Mouse (Mus musculus) CD4-positive, CD25-positive, alpha-beta regulatory T cell, adult 4 months (primary cell): ENCODE results near the gene 5330417H12Rik. TPM values are rescaled to one million over a fixed set of nuclear protein-coding genes. Genes with fewer than 3 reads are reported as not detected.

Experiments
- polyA plus RNA-seq, 2 experiments: library from polyadenylated mRNA; unstranded; fragments of 100-300 nt; shearing (Covaris generic); gene quantifications; one replicate each; pipeline ENCODE4 v1.2.1; 2017

The 5330417H12Rik gene
- polyA plus RNA-seq, 2 experiments from 2014 or later, result not detected

Other genes with a start within 250 kb of the 5330417H12Rik start
- under 1 TPM in 1 of 2 experiments, not detected in 1; 0.26 TPM for gene Olfml1, start 57.7 kb downstream of the 5330417H12Rik start, polyA plus RNA-seq
- 1 to 10 TPM; 1.0 to 1.5 TPM for gene Ppfibp2, start 30.0 kb downstream of the 5330417H12Rik start, polyA plus RNA-seq
- not detected for gene Cyb5r2, start 132.9 kb upstream of the 5330417H12Rik start, polyA plus RNA-seq
- gene Ovch2, start 176.0 kb upstream of the 5330417H12Rik start, polyA plus RNA-seq, result not detected
- not detected for gene Olfr467, start 187.1 kb upstream of the 5330417H12Rik start, polyA plus RNA-seq
- gene Olfr469, start 200.4 kb upstream of the 5330417H12Rik start, polyA plus RNA-seq, result not detected
- under 1 TPM; 0.47 to 0.58 TPM for gene Olfr470, start 222.3 kb upstream of the 5330417H12Rik start, polyA plus RNA-seq